Comparison of ENCODE assay signal across 19 mouse cellular contexts in the genomic region with DNA sequence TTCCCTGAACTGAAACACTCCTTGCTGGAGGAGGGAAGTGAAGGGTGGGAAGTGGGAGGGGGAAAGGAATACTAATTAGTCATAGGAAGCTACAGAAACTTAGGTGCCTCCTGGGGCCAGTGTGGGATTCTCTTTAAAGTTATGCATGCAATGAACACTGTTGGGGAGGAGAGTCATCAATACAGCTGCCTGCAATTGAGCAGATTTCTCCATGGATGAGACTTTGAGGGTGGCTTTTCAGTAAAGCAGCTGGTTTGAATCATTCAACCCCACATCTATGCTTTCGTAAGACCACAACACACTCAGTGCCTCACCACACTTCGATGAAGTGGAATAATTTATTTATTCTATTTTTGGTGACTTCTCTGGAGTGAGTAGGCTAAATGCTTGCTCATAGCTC.
DNase-seq lines count a peak whose midpoint lies in the region; ATAC-seq and TF ChIP-seq lines count a peak whose summit lies in the region.
"Had no signal": no experiment of that assay in that cellular context is flagged by ENCODE, and none has a peak within 500 bp of the region (broad histone marks: within the 10 kb centered on the region; RNA-seq: fewer than 3 reads in every experiment).

No protein-coding gene starts in this region.

- no peaks in the 10 kb centered on the region for H3K36me3 ChIP-seq in forebrain, postnatal 0 days (ENCODE audit: insufficient read depth)
- no peaks in the 10 kb centered on the region for H3K36me3 ChIP-seq in forebrain, embryonic 12.5 days (replicated peaks)
- no peaks in the 10 kb centered on the region for H3K36me3 ChIP-seq in limb, embryonic 13.5 days
- no peaks in the 10 kb centered on the region for H3K36me3 ChIP-seq in limb, embryonic 10.5 days
- H3K36me3 ChIP-seq: heart, embryonic 15.5 days; hindbrain, embryonic 13.5 days; liver, embryonic 15.5 days; midbrain, embryonic 12.5 days had no signal

- H3K9me3 ChIP-seq in forebrain, postnatal 0 days (ENCODE audit: low read length): no peaks in the 10 kb centered on the region
- H3K9me3 ChIP-seq in forebrain, embryonic 12.5 days: no peaks in the 10 kb centered on the region
- H3K9me3 ChIP-seq in limb, embryonic 13.5 days: no peaks in the 10 kb centered on the region
- no peaks in the 10 kb centered on the region for H3K9me3 ChIP-seq in limb, embryonic 10.5 days (replicated peaks)
- H3K9me3 ChIP-seq: heart, embryonic 15.5 days; hindbrain, embryonic 13.5 days; liver, embryonic 15.5 days; midbrain, embryonic 12.5 days had no signal

- no peaks in the 10 kb centered on the region for H3K4me1 ChIP-seq in forebrain, postnatal 0 days (ENCODE audit: insufficient read depth)
- peaks cover 3% of the 10 kb centered on the region; the same call in 1 of the 2 replicates for H3K4me1 ChIP-seq in forebrain, embryonic 12.5 days
- no peaks in the 10 kb centered on the region for H3K4me1 ChIP-seq in limb, embryonic 13.5 days
- H3K4me1 ChIP-seq in limb, embryonic 10.5 days: peaks cover 5% of the 10 kb centered on the region
- H3K4me1 ChIP-seq: heart, embryonic 15.5 days; hindbrain, embryonic 13.5 days; liver, embryonic 15.5 days had no signal

- H3K27ac ChIP-seq in forebrain, postnatal 0 days (ENCODE audit: low read depth, low read length): no peak overlapping the region
- no peak overlapping the region for H3K27ac ChIP-seq in forebrain, embryonic 12.5 days
- H3K27ac ChIP-seq in limb, embryonic 13.5 days: no peak overlapping the region
- H3K27ac ChIP-seq in limb, embryonic 10.5 days: no peak overlapping the region
- H3K27ac ChIP-seq: heart, embryonic 15.5 days; hindbrain, embryonic 13.5 days; liver, embryonic 15.5 days; midbrain, embryonic 12.5 days had no signal

- TF ChIP-seq CTCF in forebrain, postnatal 0 days (IDR thresholded peaks at IDR 0.05; ENCODE audit: low read depth): no peak
- no peak for TF ChIP-seq CTCF in Patski (IDR thresholded peaks at IDR 0.05)

- POLR2A ChIA-PET in Patski (lab: Charles Lee): no interaction called here

- in situ Hi-C loops in Patski (cut with MboI; ENCODE audit: low pct_unique_long_range_greater_than_20kb): no loop called here

- no peak overlapping the region for H3K4me3 ChIP-seq in forebrain, postnatal 0 days (ENCODE audit: low read depth, low read length)
- no peak overlapping the region for H3K4me3 ChIP-seq in forebrain, embryonic 12.5 days (replicated peaks)
- no peak overlapping the region for H3K4me3 ChIP-seq in limb, embryonic 13.5 days
- H3K4me3 ChIP-seq in limb, embryonic 10.5 days: no peak overlapping the region
- H3K4me3 ChIP-seq: heart, embryonic 15.5 days; hindbrain, embryonic 13.5 days; liver, embryonic 15.5 days; midbrain, embryonic 12.5 days had no signal

- peak; percentile 10; the same call in 1 of the 2 replicates for ATAC-seq in forebrain, postnatal 0 days
- no peak for ATAC-seq in forebrain, embryonic 12.5 days (ENCODE audit: low FRiP score)
- ATAC-seq in limb, embryonic 13.5 days (ENCODE audit: low FRiP score, low read depth): peak; percentile 57; the same call in 1 of the 2 replicates
- ATAC-seq in Patski: no peak
- ATAC-seq: forebrain, embryonic 16.5 days had no signal

- H3K9ac ChIP-seq in forebrain, postnatal 0 days: no peak overlapping the region
- H3K9ac ChIP-seq in forebrain, embryonic 12.5 days: no peak overlapping the region
- no peak overlapping the region for H3K9ac ChIP-seq in limb, embryonic 13.5 days
- H3K9ac ChIP-seq: heart, embryonic 15.5 days; hindbrain, embryonic 13.5 days; liver, embryonic 15.5 days; midbrain, embryonic 12.5 days had no signal

- intact Hi-C loops in left cerebral cortex, postnatal 25 days (cut with DNase I): no loop called here

- H3K4me2 ChIP-seq in forebrain, postnatal 0 days (ENCODE audit: low read depth): no peak overlapping the region
- H3K4me2 ChIP-seq in forebrain, embryonic 12.5 days: no peak overlapping the region
- H3K4me2 ChIP-seq in limb, embryonic 13.5 days (replicated peaks): no peak overlapping the region
- H3K4me2 ChIP-seq: heart, embryonic 15.5 days; hindbrain, embryonic 13.5 days; liver, embryonic 15.5 days; midbrain, embryonic 12.5 days had no signal

- CTCF ChIA-PET in Patski (lab: Charles Lee): no interaction called here

- H3K27me3 ChIP-seq in forebrain, postnatal 0 days (ENCODE audit: insufficient read depth, low read length): no peaks in the 10 kb centered on the region
- H3K27me3 ChIP-seq in forebrain, embryonic 12.5 days: no peaks in the 10 kb centered on the region
- no peaks in the 10 kb centered on the region for H3K27me3 ChIP-seq in limb, embryonic 13.5 days
- H3K27me3 ChIP-seq in limb, embryonic 10.5 days (ENCODE audit: low read depth, poor library complexity, severe bottlenecking): no peaks in the 10 kb centered on the region
- no peaks in the 10 kb centered on the region for H3K27me3 ChIP-seq in Patski
- H3K27me3 ChIP-seq: heart, embryonic 15.5 days; hindbrain, embryonic 13.5 days; liver, embryonic 15.5 days; midbrain, embryonic 12.5 days had no signal

- 44% methylated on average over 2 of the region's 2 CpGs for WGBS in forebrain, postnatal 0 days
- 60% methylated on average over 2 of the region's 2 CpGs for WGBS in forebrain, embryonic 12.5 days
- 16% methylated on average over 2 of the region's 2 CpGs for WGBS in limb, embryonic 13.5 days
- WGBS in limb, embryonic 10.5 days: 50% methylated on average over 2 of the region's 2 CpGs

- no peak for DNase-seq in forebrain, postnatal 0 days
- DNase-seq in limb, embryonic 10.5 days (ENCODE audit: low spot score): no peak
- peak; percentile 2 for DNase-seq in Patski (ENCODE audit: low read depth, low spot score)
- peak; percentile 12 to 73 for DNase-seq in left cerebral cortex, postnatal 25 days (ENCODE audit: low spot score in 2 of 2)
- DNase-seq in natural killer cell, adult 2 months (ENCODE audit: low spot score in 2 of 2): no peak
- DNase-seq in adrenal gland, adult (ENCODE audit: inconsistent age in 2 of 2, low spot score in 1 of 2): no peak
- DNase-seq: adrenal gland, postnatal 25 days; cerebellum, postnatal 14 days; heart, adult 11 months; kidney, adult 18-20 months; spleen, adult 18-20 months; thymus, postnatal 36 days had no signal

Comparison
In these comparisons a context has a peak if more than half of its experiments do, and no peak if none do; other contexts are left out.
1. ATAC-seq: peak in forebrain, postnatal 0 days (single experiment) and limb, embryonic 13.5 days (single experiment); none in forebrain, embryonic 12.5 days (single experiment) and Patski (single experiment).
2. DNase-seq: peak in Patski (single experiment) and left cerebral cortex, postnatal 25 days (2 of 2); none in forebrain, postnatal 0 days (single experiment), limb, embryonic 10.5 days (single experiment), natural killer cell, adult 2 months (0 of 2) and adrenal gland, adult (0 of 2).